Mouse (Mus musculus) gastrocnemius, postnatal 36 days (tissue): ENCODE data around the gene Prkd3. TPM values are rescaled to one million over a fixed set of nuclear protein-coding genes. Genes with fewer than 3 reads are reported as not detected.

ENCODE experiments used
- DNase-seq, 2 experiments: peaks; one replicate each; pipeline ENCODE4 v3.0.0; 2022
- intact Hi-C: fragments of 180-260 bp; cut with DNase I; formaldehyde crosslinking; loops from one replicate; pipeline ENCODE4 v1.15.1; 2025
- total RNA-seq, 2 experiments: library from RNA; stranded (reverse); gene quantifications; 2 replicates each; pipeline ENCODE4 v1.2.3; 2021

Prkd3 gene
- total RNA-seq, 2 experiments from 2014 or later: 7.2 to 8.7 TPM

DNA sequence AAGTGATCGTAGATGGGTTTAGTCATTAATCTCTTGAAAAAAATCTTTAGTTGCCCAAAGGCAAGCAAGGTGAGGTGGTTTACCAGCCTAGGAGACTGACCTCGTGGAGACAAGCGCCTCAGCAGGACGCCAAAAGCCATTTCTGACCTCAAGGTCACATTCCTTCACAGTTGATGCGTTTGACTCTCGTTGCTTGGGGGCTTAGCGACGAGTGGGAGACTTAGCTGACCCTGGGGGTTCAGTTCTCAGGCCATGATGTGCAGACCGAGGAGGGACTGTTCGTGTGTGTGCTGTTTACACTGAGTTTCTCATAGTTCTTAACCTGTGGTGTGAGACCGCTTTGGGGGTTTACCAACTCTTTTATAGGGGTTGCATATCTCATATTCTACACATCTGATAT lies 78.0 kb downstream of the Prkd3 start:
- intact Hi-C loops: no loop called here
- DNase-seq: no peak

DNA sequence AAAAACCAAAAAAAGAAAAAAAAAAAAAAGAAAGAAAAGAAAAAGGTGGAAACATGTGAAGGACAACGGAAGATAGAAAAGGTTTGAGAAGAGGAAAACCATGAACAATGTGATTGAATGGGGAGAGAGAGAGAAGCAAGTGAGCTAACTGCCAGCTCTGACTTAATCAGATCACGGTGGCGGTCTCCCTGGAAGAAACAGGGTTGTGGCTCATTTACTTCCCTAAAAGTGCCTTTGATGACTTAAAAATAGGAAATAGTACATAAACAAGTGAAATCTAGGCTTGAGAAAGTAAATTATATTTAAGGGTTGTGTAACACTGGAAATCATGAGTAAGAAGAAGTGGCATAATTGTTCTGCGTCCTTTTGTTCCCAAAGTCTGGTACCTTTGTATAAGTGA lies 81.7 kb downstream of the Prkd3 start:
- DNase-seq: no peak
- intact Hi-C loops: no loop called here

DNA sequence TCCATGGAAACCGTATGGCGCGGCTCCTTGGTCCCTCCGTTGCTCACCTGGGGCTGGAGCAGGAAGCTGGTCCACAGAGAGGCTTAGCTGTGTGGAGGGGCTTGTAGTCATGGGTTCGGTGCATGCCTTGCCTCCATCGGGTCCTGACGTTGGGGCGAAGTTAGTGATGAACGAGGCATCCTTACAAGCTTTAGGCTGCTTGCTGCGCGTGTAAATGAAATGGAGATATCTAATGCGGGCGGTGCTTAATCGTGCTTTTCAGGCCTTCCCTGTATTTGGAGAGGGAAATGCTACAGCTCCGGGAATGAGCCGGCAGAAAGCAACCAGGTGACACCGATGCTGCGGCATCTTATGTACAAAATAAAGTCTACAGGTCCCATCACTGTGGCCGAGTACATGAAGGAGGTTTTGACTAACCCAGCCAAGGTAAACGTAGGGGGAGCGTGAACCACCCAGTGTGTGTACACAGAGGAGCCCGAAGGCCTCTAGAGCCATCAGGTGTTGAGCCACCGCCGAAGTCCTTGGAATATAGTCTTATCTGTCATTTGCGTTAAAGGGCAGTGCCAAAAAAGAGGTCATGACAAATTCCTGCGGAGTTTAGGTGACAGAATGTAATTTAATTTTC lies 83.3 kb downstream of the Prkd3 start:
- intact Hi-C loops: no loop called here
- DNase-seq: no peak

DNA sequence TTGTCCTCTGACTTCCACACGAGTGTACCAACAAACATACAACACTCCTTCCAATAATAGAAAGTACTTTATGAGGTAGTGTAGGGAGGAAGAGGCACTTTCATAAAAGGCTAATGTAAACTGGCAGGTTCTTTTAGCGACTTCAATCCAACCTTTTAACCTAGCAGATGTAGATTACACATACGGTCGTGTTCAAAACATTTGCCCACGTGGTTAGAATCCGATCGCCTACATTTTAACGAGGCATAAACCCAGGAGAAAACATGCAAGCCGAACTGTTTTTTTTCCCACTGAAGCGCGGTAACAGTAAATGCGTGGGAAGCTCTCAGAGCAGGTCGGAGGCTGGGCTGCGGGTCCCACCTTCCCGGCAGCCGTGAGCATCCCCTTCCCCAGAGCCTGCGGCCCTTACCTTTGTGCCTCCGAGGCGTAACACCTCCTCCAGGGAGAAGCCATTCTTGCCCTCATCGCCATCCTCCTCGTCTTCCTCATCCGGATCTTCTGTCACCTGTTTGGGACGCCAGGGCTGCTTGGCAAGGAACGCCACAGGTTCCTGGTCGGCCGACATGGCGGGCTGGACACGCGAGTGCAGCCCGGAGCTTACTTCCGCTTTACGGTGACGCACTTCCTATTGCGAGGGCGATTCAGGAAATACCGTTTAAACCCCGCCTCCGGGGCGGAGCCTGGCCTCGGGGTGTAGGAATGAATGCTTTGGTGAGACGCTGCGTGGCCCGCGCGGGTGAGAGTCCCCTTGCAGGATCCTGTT lies 84.0 kb downstream of the Prkd3 start, which contains the start of the genes Cebpz and Ndufaf7:
Gene Cebpz, minus strand, starts transcription at position 601 of the 763 bp plus-strand sequence.
Gene Ndufaf7, plus strand, starts transcription at position 671 of the 763 bp plus-strand sequence.
- DNase-seq: peak; percentile 95
- intact Hi-C loops: no loop called here

DNA sequence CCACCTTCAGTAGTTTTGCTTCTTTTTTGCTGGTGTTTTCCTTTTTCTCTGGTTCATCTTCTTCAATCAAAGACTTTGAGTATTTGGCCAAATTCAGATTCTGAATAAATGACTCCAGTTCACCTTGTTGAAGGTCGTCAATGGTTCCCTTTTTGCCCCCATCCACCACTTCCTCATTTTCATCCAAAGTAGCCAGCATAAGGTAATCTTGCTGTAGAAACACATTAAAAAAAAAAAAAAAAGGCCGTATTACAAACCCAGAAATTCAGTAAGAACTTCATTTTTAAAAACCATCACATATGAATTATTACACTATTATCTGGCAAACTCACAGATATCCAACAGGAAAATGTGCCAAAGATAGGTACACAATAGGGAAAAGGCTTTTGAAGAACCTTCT lies 84.8 kb downstream of the Prkd3 start:
- intact Hi-C loops: no loop called here

DNA sequence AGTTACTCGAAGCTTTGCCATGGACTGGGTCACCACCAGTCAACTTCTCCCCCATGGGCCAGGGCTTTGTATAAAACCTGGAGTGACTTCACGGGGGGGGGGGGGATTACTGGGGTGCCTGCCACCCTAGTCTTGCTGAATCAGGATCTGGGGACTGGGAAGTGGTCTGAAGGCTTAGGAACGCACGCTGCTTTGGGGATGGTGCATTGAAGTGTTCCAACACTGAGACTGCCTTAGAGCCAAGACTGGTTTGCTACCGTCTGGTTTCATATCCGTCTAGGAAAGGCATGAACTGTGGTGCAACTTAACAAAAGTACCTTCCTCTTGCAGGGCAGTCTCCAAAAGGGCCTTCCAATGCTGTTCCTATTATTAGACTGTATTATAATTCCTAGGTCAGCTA lies 102.9 kb downstream of the Prkd3 start:
- intact Hi-C loops: no loop called here
- no peak for DNase-seq

More for the DNA sequence above, 84.8 kb downstream of the Prkd3 start:
- no peak for DNase-seq

DNA sequence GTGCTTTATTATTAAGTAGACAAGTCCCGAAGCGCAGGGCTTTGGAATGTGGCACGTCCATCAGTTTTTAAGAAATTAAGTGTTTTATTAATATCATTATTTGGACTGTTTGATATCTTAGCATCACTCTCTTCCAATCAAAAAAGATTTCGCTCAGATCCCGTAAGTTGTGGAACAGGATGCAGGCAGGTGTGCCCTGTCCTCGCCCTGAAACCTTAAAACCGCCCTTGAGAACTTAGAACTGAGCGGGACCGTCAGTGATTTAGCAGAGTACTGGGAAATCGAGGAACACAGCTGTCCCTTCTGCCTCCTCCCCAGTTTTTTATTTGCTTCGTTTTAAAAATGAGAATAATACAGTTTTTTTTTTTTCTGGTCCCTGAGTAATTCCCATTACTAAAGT lies 103.7 kb downstream of the Prkd3 start:
- intact Hi-C loops: no loop called here
- DNase-seq: no peak

DNA sequence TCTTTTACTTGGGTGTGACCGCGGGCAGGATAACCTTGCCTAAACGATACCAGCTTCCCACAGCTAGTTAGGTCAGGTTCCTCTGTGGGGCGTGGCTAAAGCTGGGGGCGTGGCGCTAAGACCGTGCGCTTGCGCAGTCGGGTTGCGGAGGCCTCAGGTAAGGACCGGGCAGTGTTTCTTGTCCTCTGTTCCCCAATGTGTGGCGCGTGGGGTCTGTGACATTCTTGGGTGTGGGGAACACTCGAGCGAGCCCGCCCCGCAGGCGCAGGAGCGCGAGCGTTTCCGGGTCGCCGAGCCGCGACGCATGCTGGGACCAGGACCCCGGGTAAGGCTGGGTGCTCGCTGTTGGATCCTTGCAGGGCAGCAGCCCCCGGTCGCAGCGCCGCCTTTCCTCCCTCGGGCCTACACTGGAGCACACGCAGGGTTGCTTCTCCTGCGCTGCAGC lies 104.2 kb downstream of the Prkd3 start, which contains the start of gene Cebpzos:
Gene Cebpzos, plus strand, starts transcription at position 132 of the 445 bp plus-strand sequence.
- intact Hi-C loops: no loop called here

DNA sequence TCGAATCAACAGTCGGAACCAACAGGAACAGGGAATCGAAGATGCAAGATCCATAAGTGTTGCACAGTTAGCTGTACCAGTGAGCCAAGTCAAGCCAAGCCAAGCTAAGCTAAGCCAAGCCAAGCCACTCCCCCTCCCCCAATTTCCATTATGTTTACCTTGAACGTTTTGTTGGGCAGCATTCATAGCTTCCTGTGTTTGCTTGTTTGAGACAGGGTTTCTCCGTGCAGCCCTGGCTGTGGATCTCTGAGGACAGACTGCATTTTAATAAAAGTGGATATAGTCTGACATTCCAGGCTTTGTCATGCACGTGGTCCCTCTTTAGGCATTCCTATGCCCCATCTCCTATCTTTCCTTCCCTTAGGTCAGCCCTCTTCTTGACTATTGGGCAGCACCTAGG lies 104.8 kb downstream of the Prkd3 start:
- DNase-seq: no peak
- intact Hi-C loops: no loop called here

More for the DNA sequence above, 104.2 kb downstream of the Prkd3 start, which contains the start of gene Cebpzos:
- DNase-seq: peak; percentile 71 to 75

DNA sequence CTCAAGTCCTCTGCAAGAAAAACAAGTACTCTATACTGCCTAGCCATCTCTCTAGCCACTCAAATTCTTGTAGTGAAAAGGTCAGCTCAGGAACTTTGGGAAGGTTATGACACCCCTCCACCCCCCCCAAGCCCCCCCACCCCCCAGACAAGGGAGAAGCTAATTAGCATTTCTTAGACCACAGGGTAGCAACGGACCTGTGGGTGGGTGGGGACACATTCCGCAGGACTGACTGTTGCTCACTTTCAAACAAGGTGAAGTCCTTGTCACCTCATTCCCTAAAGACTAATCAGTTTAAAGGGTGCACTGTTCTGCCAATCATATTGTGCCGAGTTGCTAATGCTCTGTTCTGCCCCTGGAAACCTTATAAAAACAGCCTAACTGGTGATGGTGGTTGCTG lies 106.7 kb downstream of the Prkd3 start:
- intact Hi-C loops: no loop called here
- no peak for DNase-seq

DNA sequence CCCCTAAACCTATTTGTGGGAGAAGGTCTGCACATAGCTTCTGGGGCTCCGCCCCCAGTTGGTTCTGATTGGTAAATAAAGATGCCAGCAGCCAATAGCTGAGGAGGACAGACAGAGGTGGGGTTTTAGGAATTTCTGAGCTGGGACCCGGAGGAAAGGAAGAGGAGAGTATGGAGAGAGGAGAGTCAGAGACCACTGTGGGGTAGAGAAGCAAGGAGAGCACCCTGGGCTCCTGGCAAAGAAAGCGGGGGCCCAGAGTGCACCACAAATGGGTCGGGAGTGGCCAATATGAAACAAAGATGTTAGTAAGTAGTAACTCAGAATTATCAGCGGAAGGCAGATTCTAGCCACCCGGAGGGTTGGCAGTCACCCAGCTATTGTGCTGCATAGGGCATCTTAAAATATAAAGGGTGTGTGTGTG lies 107.7 kb downstream of the Prkd3 start:
- DNase-seq: no peak
- intact Hi-C loops: no loop called here

DNA sequence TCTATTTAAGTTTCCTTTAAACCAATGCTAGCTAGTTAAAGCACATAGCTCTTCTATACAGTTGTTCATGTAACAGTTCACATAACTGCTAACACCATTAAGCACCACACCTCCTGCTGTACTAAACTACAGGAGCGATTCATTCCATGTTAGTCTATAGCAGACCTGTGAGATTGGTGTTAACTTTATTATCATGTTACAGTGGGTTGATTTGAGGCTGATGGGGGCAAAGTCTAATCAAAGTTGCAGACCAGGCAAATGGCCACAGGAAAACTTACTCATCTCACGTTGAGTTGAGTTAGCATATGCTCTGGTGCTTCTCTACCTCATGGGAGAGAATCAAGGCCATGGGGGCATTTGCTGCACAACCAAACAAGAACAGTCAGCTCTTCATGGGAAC lies 111.2 kb downstream of the Prkd3 start:
- DNase-seq: no peak
- intact Hi-C loops: no loop called here

DNA sequence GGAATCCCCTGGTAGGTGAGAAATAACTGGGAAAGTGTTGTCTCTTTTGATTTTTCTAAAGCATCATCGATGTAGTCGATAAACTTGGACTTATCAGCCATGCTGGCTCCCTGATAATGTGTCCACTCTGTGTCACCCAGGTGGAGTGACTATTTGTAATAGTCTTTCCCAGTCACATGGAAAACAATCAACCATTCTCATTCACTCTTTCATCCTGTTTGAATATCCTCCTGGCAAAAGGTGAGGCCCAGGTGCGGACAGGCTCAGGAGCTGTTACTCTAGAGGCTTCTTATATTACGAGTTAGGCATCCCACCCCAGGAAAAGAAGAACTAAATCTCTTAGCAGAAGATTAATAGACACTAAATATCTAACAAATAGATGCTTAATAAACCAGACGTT lies 113.7 kb downstream of the Prkd3 start, which contains the start of gene Sult6b1:
Gene Sult6b1, minus strand, starts transcription at position 101 of the 400 bp plus-strand sequence.
- intact Hi-C loops: no loop called here

DNA sequence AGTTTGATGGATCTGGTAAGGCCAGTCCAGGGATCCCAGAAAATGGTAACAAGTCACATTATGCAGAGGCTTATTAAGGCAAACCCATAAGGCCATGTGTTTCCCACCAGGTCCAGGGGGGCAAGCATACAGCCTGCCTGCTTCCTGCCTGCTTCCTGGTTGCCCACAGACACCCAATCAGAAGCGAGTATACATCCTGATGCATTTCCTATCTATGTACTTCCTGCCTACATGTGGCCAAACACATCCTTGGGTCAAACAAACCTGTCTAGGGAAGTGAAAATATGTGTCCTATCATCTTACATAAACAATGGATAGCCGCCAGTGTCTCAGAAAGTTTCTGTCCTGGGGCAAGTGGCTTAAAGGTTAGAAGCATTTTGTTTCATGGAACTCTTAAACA lies 117.5 kb downstream of the Prkd3 start:
- intact Hi-C loops: no loop called here
- DNase-seq: no peak

More for the DNA sequence above, 113.7 kb downstream of the Prkd3 start, which contains the start of gene Sult6b1:
- no peak for DNase-seq

Other genes starting within 250 kb of the Prkd3 start
- gene Heatr5b, start 185.5 kb downstream of the Prkd3 start, total RNA-seq: 1 to 10 TPM; 5.9 to 6.5 TPM
- gene Gpatch11, start 185.2 kb downstream of the Prkd3 start, total RNA-seq: 10 to 100 TPM; 17.0 to 20.7 TPM
- 1 to 10 TPM; 3.4 to 3.6 TPM for gene Eif2ak2, start 138.2 kb downstream of the Prkd3 start, total RNA-seq
- not detected for gene Sult6b1, start 113.8 kb downstream of the Prkd3 start, total RNA-seq
- gene Cebpzos, start 104.3 kb downstream of the Prkd3 start, total RNA-seq: 10 to 100 TPM; 33.4 to 48.2 TPM
- gene Cebpz, start 83.8 kb downstream of the Prkd3 start, total RNA-seq: 10 to 100 TPM; 17.8 to 24.8 TPM
- 10 to 100 TPM; 24.0 to 27.6 TPM for gene Ndufaf7, start 83.7 kb downstream of the Prkd3 start, total RNA-seq
- gene Qpct, start 31.1 kb upstream of the Prkd3 start, total RNA-seq: 1 to 10 TPM; 2.1 to 2.8 TPM